Mouse (Mus musculus) adrenal gland, adult 2 months (tissue): ENCODE data around the gene Ubash3a. TPM values are rescaled to one million over a fixed set of nuclear protein-coding genes. Genes with fewer than 3 reads are reported as not detected.

Source experiments
- DNase-seq: peaks from one replicate; pipeline ENCODE4 v3.0.0; 2021
- polyA plus RNA-seq: library from polyadenylated mRNA; depleted of rRNA; stranded (reverse); fragments of >200 nt; gene quantifications from 2 replicates; pipeline ENCODE4 v1.2.3, GENCODE M21; 2012
- total RNA-seq, 2 experiments: library from RNA; stranded (reverse); gene quantifications; 2 replicates each; pipeline ENCODE4 v1.2.3; 2021

Ubash3a gene
- total and polyA plus RNA-seq, 3 experiments, result 0.18 to 0.24 TPM; not detected in 1

DNA sequence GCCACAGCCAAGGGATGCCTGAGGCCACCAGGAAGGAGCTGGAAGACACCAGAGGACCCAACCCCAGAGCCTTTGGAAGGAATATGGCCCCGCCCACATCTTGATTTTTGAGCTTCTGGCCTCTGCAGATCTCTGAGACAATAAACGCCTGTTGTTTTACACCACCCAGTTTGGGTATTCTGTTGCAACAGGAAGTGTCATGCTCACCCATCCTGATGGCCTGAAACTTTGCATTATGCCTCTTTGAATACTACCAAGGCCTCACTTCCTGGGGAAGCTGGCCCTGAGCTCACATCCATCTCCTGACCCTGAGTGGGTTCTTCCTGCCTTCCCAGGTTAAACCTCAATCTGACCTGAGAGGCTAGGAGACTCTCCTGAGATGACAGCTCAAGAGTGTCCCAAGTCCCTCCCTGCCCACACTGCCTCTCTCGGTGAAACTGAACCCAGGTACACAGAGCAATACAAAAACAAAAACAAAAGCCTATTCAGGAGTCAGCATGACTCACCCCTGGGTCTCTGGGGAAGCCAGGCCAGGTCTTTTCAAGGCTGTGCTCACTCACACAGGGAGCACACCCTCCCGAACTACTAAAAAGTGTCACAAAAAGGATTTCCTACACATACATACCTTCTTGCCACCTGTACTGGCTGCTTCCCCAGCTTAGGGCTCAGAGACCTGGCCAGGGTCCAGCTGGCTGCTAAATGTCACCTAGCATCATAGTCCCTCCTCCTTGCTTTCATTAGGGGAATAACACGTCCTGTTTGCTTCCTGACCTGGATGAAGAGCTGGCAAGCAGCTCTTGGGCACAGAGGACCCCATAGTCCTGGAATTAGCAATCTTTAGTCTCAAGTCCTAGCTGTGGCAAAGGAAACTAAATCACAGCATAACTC is 8.6 kb downstream of the Ubash3a start:
- peak; percentile 60 for DNase-seq

DNA sequence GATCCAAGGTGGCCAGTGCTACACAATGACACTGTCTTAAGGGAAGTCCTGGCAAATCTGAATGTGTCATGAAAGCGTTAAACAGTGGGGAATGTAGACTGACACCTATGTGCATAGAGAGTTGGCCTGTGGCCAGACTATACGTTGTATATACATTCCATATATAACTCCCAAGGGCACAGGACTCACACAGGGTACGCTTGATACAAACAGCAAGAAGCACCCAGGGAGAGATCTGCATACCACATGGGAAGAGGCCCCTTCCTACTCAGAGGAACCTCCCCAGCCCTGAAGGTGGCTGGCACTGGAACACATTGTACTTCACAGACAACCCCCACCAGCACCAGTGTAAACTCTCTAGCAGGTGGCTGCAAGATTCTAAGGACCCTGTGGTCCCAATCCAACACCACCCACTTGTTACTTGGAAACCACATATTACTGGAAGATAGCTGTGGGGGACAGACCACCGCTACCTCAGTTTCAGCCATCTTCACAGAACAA is 15.2 kb downstream of the Ubash3a start:
- no peak for DNase-seq

DNA sequence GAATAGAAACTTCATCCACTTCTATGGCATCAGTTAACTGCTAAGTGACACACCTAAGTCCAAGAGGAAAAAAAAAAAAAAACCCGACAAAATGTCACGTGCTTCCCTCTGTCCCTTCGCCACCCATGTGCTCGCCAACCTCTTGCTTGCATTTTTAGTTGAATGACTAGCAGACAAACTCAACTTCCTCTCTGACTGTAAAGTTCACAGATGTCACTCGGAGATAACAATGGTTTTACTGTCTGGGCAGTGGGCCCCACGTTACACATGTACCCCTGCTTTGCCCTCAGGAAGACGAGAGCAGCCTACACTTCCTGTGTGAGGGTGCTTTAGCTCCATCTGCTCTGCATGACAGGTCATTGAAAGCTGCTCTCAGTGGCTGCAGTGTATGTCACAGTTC is 16.2 kb downstream of the Ubash3a start:
- DNase-seq, result no peak

DNA sequence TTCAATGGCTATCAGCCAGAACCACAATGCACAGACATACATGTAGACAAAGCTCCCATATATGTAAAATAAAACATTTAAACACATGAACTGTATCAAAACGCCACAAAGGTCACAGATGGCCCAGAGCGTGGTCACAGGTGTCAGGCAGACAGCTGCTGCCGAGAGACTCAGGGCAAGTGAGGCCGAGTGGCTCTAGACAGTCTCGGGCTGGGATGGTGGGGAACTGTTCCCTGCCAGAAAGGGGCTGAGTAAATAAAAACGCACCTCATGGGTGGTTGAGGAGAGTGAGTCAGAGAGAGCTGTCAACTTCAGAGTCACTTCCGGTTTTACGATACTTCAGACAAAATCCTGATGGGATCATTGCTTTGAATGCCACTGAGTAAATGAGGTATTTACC is 16.9 kb downstream of the Ubash3a start:
- DNase-seq, result no peak

DNA sequence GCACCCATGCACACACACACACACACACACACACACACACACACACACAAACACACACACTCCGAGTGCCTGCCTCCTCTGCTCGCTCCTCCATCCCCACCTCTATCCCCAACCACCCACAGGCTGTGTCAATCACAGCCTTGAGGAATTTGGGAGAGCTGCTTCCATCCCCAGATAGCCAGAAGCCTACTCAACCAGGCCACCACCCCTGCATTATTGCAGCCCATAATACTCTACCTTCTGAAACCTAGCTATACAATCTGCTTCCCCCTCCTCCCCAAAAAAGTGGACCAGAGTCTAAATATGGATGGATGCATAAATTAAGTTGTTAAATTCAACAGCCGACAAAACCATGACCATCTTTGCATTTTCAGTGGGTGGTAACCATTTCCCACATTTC is 18.7 kb downstream of the Ubash3a start:
- no peak for DNase-seq

DNA sequence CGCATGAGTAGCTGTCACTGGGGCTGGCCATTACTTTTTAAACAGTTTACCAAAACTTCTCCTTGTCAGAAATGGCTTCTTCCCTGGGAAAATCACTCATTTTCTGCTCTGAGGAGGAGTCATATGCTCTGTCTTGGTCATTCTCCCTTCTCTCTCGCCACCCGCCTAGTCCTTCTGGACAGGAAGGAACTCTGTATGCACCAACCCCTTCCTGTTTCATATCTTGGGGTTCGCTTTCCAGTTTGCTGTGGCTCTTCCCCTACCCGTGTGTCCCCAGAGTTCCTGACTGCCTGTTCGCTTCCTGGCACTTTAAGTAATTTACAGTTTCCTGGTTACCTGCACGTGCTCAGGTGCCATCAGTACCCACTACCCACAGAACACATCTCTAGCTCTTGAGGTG is 19.3 kb downstream of the Ubash3a start:
- DNase-seq, result no peak

DNA sequence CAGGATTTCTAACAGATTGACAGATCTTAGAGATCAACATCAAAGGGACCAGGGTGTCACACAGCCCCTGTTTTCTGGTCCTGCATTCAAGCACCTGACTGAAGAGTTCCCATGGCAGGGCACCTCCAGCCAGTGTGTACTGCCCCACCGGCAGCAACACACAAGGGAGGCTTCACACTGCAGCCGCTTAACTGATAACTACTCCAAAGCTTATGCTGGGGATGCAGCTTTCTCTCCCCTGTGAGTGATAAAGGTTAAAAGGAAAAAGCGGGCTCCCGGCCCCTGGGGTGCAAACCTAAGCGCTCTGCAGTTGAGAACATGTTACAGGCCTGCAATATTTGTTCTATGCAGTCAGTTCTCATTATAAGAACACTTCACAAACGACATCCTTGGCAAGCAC is 24.1 kb downstream of the Ubash3a start:
- no peak for DNase-seq

DNA sequence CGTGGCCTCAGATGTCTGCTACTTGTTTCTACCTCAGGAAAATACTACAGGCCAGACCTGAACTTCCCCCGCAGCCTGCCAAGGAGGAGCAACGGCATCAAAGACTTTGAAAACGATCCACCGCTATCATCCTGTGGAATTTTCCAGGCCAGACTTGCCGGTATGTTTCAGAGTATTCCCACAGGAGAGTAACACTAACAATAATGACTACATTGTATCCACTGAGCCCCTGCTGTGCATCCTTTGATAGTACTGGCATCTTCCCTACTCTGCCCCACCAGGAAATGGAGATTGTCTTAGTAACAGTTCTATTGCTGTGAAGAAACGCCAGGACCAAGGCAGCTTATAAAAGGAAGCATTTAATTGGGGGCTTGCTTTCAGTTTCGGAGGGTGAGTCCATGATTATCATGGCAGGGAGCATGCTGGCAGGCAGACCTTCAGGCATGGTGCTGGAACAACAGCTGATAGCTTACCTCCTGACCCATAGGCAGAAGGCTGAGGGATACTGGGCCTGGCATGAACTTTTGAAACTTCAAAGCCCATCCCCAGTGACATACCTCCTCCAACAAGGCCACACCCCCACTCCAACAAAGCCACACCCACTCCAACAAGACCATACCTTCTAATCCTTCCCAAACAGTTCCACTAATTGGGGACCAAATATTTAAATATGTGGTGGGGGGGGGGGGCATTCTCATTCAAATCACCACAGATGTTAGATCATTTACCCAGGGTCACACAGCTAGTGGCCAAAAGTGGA is 24.8 kb downstream of the Ubash3a start:
- no peak for DNase-seq

DNA sequence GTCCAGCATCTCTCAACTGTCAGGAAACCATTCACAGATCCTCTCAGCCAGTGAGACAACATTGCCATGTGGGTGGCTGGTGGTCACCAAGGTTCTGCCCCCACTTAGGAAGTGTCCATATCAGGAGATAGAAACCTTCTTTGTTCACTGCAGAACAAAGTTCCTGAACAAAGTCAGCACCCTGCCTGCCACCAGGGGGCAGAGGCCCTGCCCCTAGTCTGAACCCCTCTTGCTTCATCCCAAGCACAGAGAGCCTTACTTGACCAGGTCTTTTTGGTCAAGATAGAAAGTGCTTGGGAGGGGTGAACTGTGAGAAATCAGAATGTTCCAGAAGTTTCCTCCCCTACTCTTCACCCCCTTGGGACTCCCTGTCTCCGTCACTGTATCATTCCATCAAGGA is 28.2 kb downstream of the Ubash3a start:
- no peak for DNase-seq

DNA sequence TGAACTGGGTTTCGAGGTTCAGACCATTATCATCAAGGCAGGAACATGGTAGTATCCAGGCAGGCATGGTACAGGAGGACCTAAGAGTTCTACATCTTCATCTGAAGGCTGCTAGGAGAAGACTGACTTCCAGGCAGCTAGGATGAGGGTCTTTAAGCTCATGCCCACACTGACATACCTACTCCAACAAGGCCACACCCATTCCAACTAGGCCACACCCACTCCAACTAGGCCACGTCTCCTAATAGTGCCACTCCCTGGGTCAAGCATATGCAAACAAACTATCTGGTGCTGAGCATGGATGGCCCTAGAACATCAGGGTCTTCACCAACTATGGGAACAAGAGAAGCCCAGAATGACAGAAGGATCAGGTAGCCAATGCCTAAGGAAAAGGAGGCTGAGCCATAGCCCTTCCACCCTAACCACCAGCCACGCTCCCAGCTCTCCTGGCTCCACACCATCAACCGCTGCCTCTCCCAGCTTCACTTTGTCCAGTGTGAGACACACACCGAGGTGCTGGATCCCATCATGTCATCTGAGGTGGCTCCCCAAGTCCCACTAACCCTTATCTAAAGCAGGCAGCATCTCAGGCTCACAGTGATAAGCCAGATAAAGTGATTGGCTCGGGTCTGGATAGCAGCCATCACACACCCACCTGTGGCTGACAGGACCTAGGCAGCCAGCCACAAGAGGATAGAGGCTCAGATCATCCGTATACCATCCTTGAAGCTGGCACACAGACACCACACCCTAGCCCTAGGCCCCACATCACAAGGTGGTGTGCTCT is 30.8 kb downstream of the Ubash3a start:
- no peak for DNase-seq

DNA sequence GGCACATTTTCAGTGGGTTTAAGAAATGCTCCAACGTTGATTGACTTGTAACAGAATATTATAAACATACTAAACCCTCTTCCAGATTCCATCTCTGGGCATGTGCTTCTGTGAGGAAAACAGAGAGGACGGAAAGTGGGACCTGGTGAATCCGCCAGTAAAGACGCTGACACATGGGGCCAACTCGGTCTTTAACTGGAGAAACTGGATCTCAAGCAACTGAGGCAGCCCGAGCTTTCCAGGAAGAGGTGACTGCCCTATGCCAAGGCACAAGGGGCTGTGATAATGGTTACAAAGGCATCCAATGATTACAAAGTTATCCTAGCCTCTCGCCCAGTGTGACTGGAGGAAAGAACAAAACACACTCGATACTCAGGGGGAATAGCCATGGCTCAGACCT is 33.5 kb downstream of the Ubash3a start:
- no peak for DNase-seq

DNA sequence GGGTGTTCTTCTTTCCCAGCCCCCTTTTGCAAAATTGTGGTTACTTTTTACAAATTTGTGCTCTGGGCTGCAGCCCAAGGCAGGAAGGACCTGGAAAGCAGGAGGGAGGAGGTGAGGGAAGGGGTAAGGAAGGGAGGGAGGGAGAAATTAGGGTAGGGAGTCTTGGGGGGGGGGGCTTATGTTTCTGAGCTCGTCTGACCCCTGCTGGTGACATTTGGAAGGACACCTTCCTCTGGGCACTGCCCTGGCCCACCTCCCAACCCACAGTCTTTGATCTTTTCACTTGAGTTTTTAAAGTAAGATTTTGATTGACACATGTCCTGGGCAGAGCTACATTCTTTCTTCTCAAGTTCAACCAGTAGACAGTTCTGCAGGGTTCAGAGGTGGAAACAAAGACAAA is 35.1 kb downstream of the Ubash3a start:
- DNase-seq, result no peak

DNA sequence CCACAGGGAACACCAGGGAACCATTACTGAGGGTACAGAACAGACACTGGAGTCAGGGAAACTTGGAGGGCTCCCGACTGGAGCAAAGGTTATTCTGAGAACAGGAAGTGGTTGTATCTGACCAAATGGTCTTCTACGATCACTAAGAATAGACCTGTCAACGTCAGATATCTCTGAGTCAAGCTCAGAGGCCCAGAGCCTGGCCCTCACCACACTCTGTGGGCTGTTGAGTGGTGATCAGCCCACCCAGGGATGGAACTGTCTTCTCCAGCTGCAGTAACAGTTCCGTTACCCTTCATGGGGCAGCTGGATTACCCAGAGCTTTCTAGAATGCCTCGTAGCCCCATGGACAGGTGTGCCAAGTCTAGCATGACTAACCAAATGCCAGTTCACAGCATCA is 37.6 kb downstream of the Ubash3a start:
- DNase-seq, result no peak

DNA sequence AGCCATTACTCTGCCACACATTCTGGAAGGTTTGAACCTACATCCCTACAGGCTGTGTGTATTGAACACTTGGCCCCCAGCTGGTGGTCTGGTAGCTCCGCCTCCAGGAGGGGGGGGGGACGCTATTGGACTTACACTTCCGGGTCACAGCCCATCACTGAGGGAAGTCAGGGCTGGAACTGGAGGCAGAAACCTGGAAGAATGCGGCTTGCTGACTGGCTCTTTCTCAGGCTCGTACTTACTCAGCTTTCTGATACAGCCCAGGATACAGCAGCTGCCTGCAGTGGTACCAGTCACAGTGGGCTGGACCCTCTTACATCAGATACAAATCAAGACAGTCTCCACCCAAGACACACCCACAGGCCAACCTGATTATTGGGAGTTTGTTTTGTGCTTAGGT is 39.5 kb downstream of the Ubash3a start:
- DNase-seq, result no peak

DNA sequence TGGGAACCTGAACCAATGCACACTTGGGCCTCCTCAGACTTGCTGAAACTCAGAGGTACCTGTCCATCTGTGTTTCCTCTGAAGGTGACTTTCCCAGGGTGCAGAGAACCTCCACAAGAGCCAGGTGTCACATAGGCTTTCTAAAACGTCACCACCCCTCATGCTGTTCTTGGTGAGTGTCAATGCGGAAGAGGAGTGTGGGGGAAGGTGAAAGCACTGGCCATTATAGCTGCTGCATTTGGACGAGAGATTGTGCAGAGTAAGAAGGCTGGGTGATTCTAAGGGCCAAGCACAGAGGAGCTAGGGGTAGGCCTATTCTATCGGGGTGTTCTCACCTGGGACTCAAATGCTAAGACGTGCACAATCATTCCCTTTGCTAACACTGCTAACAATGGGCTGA is 46.3 kb downstream of the Ubash3a start:
- no peak for DNase-seq

DNA sequence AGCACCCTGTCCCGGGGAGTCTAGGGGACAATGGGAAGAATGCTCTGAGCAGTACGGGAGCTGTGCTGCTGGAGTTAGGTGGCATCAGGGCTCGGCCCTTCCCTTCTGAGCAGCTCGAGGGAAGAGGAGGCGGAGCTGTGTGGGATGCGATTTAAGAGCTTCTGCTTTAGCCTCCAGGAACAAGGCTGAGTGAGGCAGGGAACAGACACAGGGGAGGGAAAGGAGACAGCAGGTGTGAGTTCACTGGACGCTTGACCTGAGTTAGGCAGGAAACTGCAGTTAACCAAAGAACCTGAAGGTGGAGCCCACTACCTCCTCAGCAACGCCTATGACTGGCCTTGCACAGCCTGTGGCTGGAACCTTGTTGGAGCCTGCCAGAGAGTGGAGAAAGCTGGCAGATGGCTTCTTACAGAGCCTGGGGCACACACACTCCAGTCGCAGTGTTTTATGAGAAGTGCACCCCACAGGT is 46.8 kb downstream of the Ubash3a start:
- DNase-seq, result peak; percentile 88

DNA sequence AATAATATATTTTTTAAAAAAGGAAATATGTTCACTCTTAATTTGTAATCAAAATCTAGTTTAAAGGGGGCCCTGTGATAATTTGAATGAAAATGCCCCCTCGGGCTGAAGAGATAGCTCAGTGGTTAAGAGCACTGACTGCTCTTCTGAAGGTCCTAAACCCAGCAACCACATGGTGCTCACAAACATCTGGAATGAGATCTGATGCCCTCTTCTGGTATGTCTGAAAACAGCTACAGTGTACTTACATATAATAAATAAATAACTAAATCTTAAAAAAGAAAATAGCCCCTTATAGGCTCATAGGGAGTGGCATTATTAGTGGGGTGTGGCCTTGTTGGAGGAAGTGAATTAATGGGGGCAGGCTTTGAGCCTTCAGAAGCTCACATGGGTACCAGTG is 49.5 kb downstream of the Ubash3a start:
- no peak for DNase-seq

DNA sequence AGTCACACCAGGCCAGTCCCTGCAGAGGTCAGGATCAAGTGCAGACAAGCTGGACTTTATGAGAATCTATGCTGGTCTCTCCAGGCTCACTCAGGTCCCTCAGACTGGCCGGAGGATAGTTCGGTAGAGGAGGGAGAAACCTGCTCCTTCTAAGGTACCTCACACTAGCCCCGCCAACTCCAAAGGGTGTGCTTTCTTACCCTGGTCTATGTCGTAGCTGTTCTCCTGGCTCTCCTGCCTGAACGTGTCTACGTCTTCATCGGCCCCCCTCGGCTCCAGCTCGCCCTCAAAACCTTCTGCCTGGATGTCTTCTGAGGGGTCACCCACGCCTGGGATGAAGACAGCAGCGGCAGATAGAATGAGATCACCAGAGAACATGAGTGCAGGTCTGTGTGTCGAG is 50.2 kb downstream of the Ubash3a start:
- DNase-seq, result no peak

DNA sequence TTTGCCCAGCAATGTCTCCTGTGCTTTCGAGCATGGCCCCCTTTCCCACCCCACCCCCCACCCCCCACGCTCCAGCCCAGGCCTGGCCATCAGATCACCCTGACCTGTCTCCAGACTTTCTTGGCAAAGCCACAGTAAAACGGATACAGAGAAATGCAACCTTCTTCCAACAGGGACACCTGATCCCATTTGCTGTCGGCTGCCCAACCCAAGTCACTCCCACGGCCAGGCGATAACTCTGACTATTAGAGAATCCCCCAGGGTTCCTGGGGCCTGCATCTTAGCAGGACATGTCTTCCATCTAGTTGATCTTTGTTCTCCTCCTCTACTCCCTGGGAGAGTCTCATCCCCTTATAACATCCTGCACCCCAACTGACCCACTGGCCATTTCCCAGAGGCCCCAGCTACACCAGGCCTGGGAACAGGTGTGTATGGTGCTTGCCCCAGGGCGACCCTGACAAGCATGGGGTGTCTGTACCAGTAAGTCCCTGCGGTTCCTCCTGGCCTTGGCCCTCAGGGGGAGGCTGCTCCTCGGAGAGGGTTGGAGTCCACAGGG is 50.7 kb downstream of the Ubash3a start:
- no peak for DNase-seq

DNA sequence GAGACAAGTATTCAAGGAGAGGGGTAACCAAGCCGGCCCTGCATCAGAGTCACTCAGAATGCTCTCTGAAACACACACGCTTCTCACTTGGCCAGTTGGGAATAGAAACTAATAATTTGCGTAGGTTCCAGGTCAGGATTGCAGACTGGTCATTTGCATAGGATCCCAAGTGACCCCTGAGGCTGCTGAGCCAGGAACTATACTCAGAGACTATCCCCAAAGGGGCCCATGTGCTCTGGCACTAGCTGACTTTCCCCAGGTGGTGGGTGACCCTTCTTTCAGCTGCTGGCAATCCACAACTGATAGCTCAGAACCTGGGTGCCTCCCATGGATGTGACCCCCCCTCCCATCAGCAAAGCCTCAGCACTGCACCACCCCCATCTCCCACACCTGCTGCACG is 51.5 kb downstream of the Ubash3a start:
- no peak for DNase-seq

DNA sequence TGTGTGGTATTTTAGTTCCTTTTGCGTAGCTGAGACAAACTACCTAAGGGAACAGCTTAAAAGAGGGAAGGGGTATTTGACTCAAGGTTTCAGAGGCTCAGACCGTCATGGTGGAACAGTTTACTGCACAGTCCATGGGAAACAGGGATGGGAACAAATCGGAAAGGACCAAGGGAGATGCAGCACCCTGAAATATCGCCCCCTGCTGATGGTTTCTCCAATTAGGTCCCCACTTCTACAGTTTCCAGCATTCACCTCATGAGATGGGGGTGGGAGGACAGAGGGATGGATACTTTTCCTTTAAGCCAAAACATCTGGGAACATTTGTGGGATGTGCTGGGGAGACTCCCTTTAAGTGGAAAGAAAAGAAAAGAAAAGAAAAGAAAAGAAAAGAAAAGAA is 52.2 kb downstream of the Ubash3a start:
- DNase-seq, result no peak

DNA sequence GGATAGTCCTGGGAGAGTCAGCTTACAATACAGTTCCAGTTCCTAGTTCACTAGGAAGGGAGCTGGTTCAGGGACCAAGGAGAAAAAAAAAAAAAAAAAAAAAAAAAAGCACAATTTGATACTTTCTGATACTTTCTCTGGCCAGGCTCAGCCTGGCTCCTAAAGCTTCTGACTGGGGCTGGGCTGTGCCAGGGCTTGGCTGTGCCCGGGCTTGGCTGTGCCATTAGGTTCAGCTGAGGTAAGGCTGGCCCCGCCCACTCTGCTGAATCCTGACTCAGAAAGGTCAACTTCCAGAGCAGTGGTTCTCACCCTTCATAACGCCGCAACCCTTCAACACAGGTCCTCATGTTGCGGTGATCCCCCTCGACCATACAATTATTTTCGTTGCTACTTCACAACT is 52.8 kb downstream of the Ubash3a start:
- peak; percentile 97 for DNase-seq
